Mouse (Mus musculus) small intestine, adult 2 months (tissue): ENCODE data around the gene Zfp740. TPM values are rescaled to one million over a fixed set of nuclear protein-coding genes. Genes with fewer than 3 reads are reported as not detected.
A peak's percentile ranks its signal among the peaks of the same experiment; 100 is the strongest.

Source experiments
- H3K27ac ChIP-seq: fragments of 200-500 bp; 2 replicates; pipeline ENCODE4 v1.5.1; 2012; ENCODE audit warnings: low read depth, low read length, control low read depth, inconsistent platforms; ENCODE audit not compliant: insufficient read depth
- H3K27me3 ChIP-seq: fragments of 200-500 bp; 2 replicates; pipeline ENCODE4 v1.6.1; 2012; ENCODE audit warnings: mild to moderate bottlenecking, moderate library complexity, low read length, inconsistent platforms; ENCODE audit not compliant: control insufficient read depth, insufficient read depth
- H3K36me3 ChIP-seq: fragments of 200-500 bp; 2 replicates; pipeline ENCODE4 v1.6.1; 2012; ENCODE audit warnings: mild to moderate bottlenecking, low read length, control low read depth, inconsistent platforms; ENCODE audit not compliant: control insufficient read depth, insufficient read depth
- H3K4me1 ChIP-seq: fragments of 200-500 bp; 2 replicates; pipeline ENCODE4 v1.6.1; 2012; ENCODE audit warnings: low read length, inconsistent platforms, mixed read lengths; ENCODE audit not compliant: control insufficient read depth, insufficient read depth, insufficient read length
- H3K4me3 ChIP-seq: fragments of 200-500 bp; 2 replicates; pipeline ENCODE4 v1.5.1; 2012; ENCODE audit warnings: low read depth, mild to moderate bottlenecking, control low read depth, inconsistent platforms, low read length, moderate library complexity
- CTCF ChIP-seq: fragments of 200-500 bp; IDR thresholded peaks from 2 replicates; pipeline ENCODE4 v1.5.1; 2012; ENCODE audit warnings: low read depth, mild to moderate bottlenecking, control low read depth, inconsistent platforms, low read length, moderate library complexity, mixed read lengths; ENCODE audit not compliant: insufficient replicate concordance, insufficient read length; ENCODE audit errors: extremely low read depth
- POLR2A ChIP-seq: fragments of 200-500 bp; IDR thresholded peaks from 2 replicates; pipeline ENCODE4 v1.6.1; 2012; ENCODE audit warnings: low read depth, mild to moderate bottlenecking, control low read depth, inconsistent platforms, low read length, moderate library complexity
- WGBS: fragments of 180-500 bp; shearing (Covaris S2); methylation state at CpG from one replicate; pipeline ENCODE4 v1.1.7; 2018; 5-methylcytosine and 5-hydroxymethylcytosine counted together
- polyA plus RNA-seq: library from polyadenylated mRNA; depleted of rRNA; stranded (reverse); fragments of >200 nt; gene quantifications from 2 replicates; pipeline ENCODE4 v1.2.3, GENCODE M21; 2012

Gene Zfp740
- polyA plus RNA-seq, 1 experiment, result 13.4 TPM

GRCm38 (mm10) chr15:102245891-102246741 lies 43.1 kb downstream of the Zfp740 start:
- under 1% methylated on average over 41 of the region's 44 CpGs for WGBS
- peaks cover 6% of the 10 kb centered on the region for H3K27me3 ChIP-seq
- H3K27ac ChIP-seq, result peak overlapping the region; percentile 91
- H3K4me1 ChIP-seq, result peaks cover 15% of the 10 kb centered on the region
- H3K36me3 ChIP-seq, result no peaks in the 10 kb centered on the region
- H3K4me3 ChIP-seq, result peak overlapping the region; percentile 85
- TF ChIP-seq CTCF (no peak), POLR2A (no peak)

- H3K4me3 ChIP-seq, result peak overlapping the region; percentile 85
- peaks cover 6% of the 10 kb centered on the region for H3K27me3 ChIP-seq
- H3K4me1 ChIP-seq, result peaks cover 15% of the 10 kb centered on the region
- H3K36me3 ChIP-seq, result no peaks in the 10 kb centered on the region
- 0% methylated on average over 33 of the region's 35 CpGs for WGBS
- H3K27ac ChIP-seq, result peak overlapping the region; percentile 91
- TF ChIP-seq CTCF (no peak), POLR2A (0 out of 2 replicates have a peak, but pooled peaks have one; percentile 47)
These were observed 43.8 kb downstream of the Zfp740 start for GRCm38 (mm10) chr15:102246866-102247251.

- TF ChIP-seq CTCF (no peak; the same call in 1 of the 2 replicates), POLR2A (0 out of 2 replicates have a peak, but pooled peaks have one; percentile 8)
- Histone ChIP-seq H3K36me3 (no peaks in the 10 kb centered on the region), H3K27me3 (peaks cover 6% of the 10 kb centered on the region), H3K4me3 (peak overlapping the region; percentile 85), H3K4me1 (peaks cover 15% of the 10 kb centered on the region), H3K27ac (peak overlapping the region; percentile 79)
- 1% methylated on average over 63 of the region's 65 CpGs for WGBS
These were observed 44.4 kb downstream of the Zfp740 start for GRCm38 (mm10) chr15:102247252-102248130.

- Histone ChIP-seq H3K4me3 (peak overlapping the region; percentile 85), H3K27ac (peak overlapping the region; percentile 64), H3K4me1 (peaks cover 11% of the 10 kb centered on the region), H3K27me3 (peaks cover 6% of the 10 kb centered on the region), H3K36me3 (no peaks in the 10 kb centered on the region)
- no peak for TF ChIP-seq POLR2A
- no peak for TF ChIP-seq CTCF
- WGBS, result 17% methylated on average over 8 of the region's 8 CpGs
These were observed 45.2 kb downstream of the Zfp740 start for GRCm38 (mm10) chr15:102248131-102248811.

GRCm38 (mm10) chr15:102248812-102249191 lies 45.8 kb downstream of the Zfp740 start:
- Histone ChIP-seq H3K36me3 (no peaks in the 10 kb centered on the region), H3K4me3 (no peak overlapping the region), H3K4me1 (peaks cover 7% of the 10 kb centered on the region), H3K27me3 (peaks cover 6% of the 10 kb centered on the region), H3K27ac (no peak overlapping the region)
- 35% methylated on average over 3 of the region's 3 CpGs for WGBS
- TF ChIP-seq CTCF (no peak), POLR2A (no peak)

- Histone ChIP-seq H3K27ac (no peak overlapping the region), H3K36me3 (no peaks in the 10 kb centered on the region), H3K4me1 (peaks cover 4% of the 10 kb centered on the region), H3K4me3 (no peak overlapping the region), H3K27me3 (peaks cover 6% of the 10 kb centered on the region)
- WGBS, result 12% methylated on average over 13 of the region's 13 CpGs
- no peak for TF ChIP-seq CTCF
These were observed 46.2 kb downstream of the Zfp740 start for GRCm38 (mm10) chr15:102249251-102249691.
